Mouse (Mus musculus) cortical plate, adult 2 months (tissue): ENCODE data around the gene Cplane1. TPM values are rescaled to one million over a fixed set of nuclear protein-coding genes. Genes with fewer than 3 reads are reported as not detected.
"Not testable (repeated sequence)": the region's sequence is repeated elsewhere in the genome, so short reads cannot be mapped to it uniquely, and the experiment has no call there.

Source experiments
- H3K27ac ChIP-seq: fragments of 200-500 bp; 2 replicates; pipeline ENCODE4 v1.5.1; 2012; ENCODE audit warnings: low read length, control low read depth, inconsistent platforms; ENCODE audit not compliant: insufficient read depth
- H3K4me1 ChIP-seq: fragments of 200-500 bp; 2 replicates; pipeline ENCODE4 v1.6.1; 2011; ENCODE audit warnings: low read length; ENCODE audit not compliant: control insufficient read depth, insufficient read depth
- H3K4me3 ChIP-seq: fragments of 200-500 bp; 2 replicates; pipeline ENCODE4 v1.5.1; 2011; ENCODE audit warnings: mild to moderate bottlenecking, low read length, control low read depth; ENCODE audit not compliant: insufficient read depth
- CTCF ChIP-seq: fragments of 200-500 bp; IDR thresholded peaks from 2 replicates; pipeline ENCODE4 v1.5.1; 2011; ENCODE audit warnings: mild to moderate bottlenecking, control low read depth, low read length; ENCODE audit not compliant: insufficient read depth; ENCODE audit errors: extremely low read depth
- POLR2A ChIP-seq: fragments of 200-500 bp; IDR thresholded peaks from 2 replicates; pipeline ENCODE4 v1.6.1; 2011; ENCODE audit warnings: mild to moderate bottlenecking, low read length, control low read depth; ENCODE audit not compliant: insufficient read depth; ENCODE audit errors: extremely low read depth
- polyA plus RNA-seq: library from polyadenylated mRNA; depleted of rRNA; stranded (reverse); fragments of >200 nt; gene quantifications from 2 replicates; pipeline ENCODE4 v1.2.3, GENCODE M21; 2012; rRNA removed

The Cplane1 gene
- 26.8 and 29.1 TPM in 2 replicates for polyA plus RNA-seq

DNA sequence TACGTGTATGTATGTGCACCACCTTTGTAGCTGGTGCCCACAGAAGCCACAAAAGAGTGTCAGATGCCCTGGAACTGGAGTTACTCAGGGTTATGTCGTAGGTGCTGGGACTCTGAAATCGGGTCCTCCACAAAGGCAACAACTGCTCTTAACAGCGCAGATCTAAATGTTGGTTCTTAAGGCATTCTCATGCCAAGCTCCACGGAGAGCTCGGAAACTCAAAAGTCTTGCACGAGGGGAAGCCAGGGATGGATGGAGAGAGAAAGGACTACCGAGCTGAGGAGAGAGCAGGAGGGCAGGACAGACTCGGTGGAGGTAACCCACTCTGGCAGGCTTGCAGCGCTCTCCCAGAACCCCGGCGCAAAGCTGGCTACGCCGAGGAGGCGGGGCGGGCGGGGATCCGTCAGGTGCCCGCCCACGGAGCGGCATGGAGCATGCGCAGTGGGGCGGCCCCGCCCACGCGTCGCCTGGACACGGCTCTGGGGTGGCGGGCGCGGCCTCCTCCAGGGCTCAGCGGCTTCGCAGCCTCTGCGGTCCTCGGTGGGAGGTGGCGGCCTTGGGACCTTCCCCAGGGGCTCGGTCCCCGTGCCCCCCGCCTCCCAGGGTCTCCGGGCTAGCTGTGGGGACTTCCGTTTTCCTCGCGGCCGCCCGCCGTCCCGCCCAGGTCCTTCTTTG lies at the start of gene Cplane1:
TSS of gene Cplane1 (plus strand) at position 516 of the 675 bp plus-strand sequence.
- Histone ChIP-seq H3K27ac (peak within 1 kb of the TSS; percentile 97), H3K4me3 (peak within 1 kb of the TSS; percentile 59), H3K4me1 (no peaks in the 10 kb centered on the region; the same call in 1 of the 2 replicates)
- TF ChIP-seq CTCF (no peak), POLR2A (peak; percentile 88)

DNA sequence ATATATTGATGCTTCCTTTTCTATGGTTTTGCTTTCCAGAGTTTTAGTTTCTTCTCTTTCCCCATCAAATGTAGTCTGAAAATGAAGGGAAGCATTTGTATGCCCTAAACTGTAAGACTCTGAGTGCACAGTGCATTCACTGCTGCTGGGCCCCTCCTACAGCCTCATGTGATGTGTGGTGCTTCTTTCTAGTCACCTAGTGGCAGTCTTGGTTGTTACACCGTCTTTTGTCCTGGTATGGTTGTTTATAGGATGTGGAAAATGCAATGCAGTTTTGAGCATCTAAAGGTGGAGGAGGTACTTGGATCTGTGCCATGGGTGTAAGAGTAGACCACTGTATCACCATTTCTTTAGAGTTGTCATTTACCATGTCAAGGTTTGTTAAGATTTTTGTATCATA lies 39.6 kb upstream of the Cplane1 start:
- TF ChIP-seq CTCF (no peak), POLR2A (no peak)
- no peak overlapping the region for H3K4me3 ChIP-seq
- H3K4me1 ChIP-seq, result no peaks in the 10 kb centered on the region

DNA sequence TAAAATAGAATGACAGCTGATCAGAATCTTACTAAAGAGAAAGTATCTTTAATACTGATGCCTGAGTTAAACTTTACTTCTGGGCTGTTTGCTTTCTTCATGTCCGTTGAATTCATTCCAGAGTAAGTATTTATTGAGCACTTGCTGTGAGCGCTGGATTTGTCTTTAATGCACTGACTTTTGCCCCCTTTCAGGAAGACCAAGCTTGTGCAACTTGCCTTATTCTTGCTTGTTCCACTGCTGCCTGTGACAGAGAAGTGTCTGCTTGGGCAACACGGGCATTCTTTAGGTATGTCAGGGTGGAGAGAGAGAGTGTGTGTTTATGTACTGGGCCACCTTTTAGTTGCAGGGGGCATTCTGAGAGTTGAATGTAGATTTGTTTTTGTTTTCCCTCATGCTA lies 37.6 kb upstream of the Cplane1 start:
- Histone ChIP-seq H3K27ac (no peak overlapping the region), H3K4me1 (no peaks in the 10 kb centered on the region), H3K4me3 (no peak overlapping the region)
- TF ChIP-seq CTCF (no peak), POLR2A (no peak)

More for the DNA sequence above, 39.6 kb upstream of the Cplane1 start:
- no peak overlapping the region for H3K27ac ChIP-seq

DNA sequence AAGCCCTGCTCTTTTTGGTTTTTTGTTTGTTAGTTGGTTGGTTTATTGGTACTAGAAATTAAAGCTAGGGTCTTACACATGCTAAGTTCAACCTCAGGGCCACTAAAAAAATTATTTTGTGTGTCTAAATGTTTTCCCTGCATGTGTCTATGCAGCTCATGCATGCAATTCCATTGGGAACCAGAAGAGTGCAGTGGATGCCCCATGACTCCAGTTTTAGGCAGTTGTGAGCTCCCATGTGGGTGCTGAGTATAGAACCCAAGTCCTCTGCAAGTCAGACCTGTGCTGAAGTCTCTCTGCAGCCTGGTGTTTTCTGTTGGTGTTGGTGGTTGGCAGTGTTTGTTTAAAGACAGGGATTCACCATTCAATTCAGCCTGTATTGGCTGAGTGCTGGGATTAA lies 37.1 kb upstream of the Cplane1 start:
- no peak overlapping the region for H3K4me3 ChIP-seq
- TF ChIP-seq CTCF (no peak), POLR2A (no peak)
- H3K4me1 ChIP-seq, result no peaks in the 10 kb centered on the region
- H3K27ac ChIP-seq, result no peak overlapping the region

DNA sequence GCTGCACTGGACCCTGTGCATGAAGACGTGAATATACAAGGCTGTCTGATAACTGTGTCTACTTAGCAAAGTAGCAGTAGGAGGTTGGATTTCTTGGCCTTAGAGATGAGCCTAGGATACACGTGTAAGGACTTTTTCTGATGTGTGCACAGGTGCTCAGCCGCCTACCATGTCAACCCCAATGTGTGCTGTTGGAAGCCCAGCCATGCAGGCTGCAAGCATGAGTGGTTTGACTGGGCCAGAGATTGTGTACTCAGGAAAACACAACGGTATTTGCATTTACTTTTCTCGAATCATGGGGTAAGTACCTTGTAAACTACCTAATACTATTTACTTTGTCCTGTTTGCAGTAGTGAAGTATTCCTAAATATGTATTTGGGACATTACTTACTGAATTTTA lies 33.3 kb upstream of the Cplane1 start:
- Histone ChIP-seq H3K4me3 (no peak overlapping the region), H3K4me1 (no peaks in the 10 kb centered on the region), H3K27ac (no peak overlapping the region)
- TF ChIP-seq POLR2A (no peak), CTCF (no peak)

GRCm38 (mm10) chr15:8161841-8162240 lies 7.1 kb upstream of the Cplane1 start:
- H3K4me3 ChIP-seq, result no peak overlapping the region
- no peaks in the 10 kb centered on the region for H3K4me1 ChIP-seq
- no peak overlapping the region for H3K27ac ChIP-seq
- TF ChIP-seq POLR2A (no peak), CTCF (no peak)

DNA sequence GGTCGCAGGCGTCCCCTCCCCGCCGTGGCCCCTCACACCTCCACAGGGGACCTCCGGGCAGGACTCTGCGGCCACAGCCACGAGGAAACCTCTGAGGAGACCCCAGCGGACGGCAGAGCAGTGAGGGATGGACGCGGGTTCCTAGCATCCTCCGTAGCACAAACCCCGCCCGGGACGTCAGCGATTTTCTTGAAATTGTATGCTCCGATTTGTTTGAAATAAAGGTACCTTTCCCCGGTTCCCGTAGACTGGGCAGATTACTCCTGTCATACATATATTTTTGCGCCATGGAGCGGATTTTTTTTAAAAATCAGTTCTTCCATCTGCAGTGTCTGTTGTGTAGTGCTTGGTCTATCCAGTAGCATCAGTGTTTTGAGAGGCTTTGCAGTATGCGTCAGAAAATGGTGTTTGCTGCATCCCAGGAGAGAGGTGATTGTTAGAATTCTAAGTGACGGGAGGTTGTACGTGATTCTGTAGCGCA lies 400 bp downstream of the Cplane1 start:
- Histone ChIP-seq H3K4me3 (peak overlapping the region; percentile 59), H3K27ac (peak overlapping the region; percentile 97), H3K4me1 (no peaks in the 10 kb centered on the region; the same call in 1 of the 2 replicates)
- TF ChIP-seq CTCF (no peak), POLR2A (0 out of 2 replicates have a peak, but pooled peaks have one; percentile 27)

DNA sequence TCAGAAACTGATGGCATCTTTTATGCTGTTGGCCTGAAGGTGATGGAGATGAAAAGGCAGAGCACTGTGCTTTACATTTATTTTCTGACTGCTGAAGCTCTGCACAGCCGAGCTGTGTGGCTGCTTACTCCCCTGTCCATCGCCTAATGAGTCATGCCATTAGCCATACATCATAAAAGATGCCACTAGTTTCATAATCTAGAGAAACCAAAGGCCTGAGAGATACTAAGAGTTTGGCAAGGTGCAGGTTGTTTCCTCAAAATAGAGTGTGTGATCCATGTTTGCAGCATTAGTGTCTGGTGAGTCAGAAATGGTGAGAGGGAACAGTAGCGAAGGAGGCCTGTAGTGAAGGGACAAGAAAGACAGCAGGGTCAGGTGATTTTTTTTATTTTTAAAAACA lies 20.7 kb downstream of the Cplane1 start:
- Histone ChIP-seq H3K4me1 (no peaks in the 10 kb centered on the region), H3K4me3 (no peak overlapping the region), H3K27ac (no peak overlapping the region)
- no peak for TF ChIP-seq CTCF
- TF ChIP-seq POLR2A, result no peak

- no peak for TF ChIP-seq CTCF
- no peak for TF ChIP-seq POLR2A
- no peak overlapping the region for H3K27ac ChIP-seq
- H3K4me1 ChIP-seq, result no peaks in the 10 kb centered on the region
- no peak overlapping the region for H3K4me3 ChIP-seq
Measured at GRCm38 (mm10) chr15:8190435-8190834, 21.5 kb downstream of the Cplane1 start.

DNA sequence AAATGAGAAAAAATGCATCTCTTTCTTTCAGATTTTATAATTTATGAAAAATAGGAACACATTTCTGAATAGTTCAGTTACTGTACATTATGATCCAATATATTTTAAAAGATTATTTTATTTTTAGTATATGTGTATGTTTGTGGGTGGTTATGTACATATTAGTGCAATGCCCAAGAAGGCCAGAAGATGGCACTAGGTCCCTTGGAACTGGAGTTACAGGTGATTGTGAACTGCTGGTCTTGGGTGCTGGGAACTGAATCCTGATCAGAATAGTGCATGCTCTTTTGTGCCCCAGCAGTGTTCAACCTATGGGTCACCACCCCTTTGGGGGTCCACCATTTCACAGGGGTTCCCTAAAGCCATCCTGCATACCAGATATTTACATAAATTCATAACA lies 31.4 kb downstream of the Cplane1 start:
- no peak for TF ChIP-seq POLR2A
- no peak for TF ChIP-seq CTCF
- no peak overlapping the region for H3K27ac ChIP-seq
- no peak overlapping the region for H3K4me3 ChIP-seq
- H3K4me1 ChIP-seq, result no peaks in the 10 kb centered on the region

DNA sequence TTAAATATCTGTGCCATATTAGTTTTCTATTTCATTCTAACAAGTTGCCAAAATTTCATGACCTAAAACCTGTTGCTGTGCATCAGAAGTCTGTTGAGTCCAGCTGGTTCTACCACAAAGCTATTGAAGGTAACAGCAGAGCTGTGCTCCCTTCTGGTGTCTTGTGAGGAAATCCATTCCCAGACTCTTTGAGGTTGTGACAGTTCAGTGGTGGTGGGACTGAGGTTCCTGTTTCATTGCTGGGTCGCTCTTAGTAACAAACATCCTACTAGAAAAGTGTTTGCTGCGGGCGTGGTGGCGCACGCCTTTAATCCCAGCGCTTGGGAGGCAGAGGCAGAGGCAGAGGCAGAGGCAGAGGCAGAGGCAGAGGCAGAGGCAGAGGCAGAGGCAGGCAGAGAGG lies 39.5 kb downstream of the Cplane1 start:
- no peaks in the 10 kb centered on the region for H3K4me1 ChIP-seq
- TF ChIP-seq CTCF (no peak), POLR2A (no peak)

GRCm38 (mm10) chr15:8214811-8215210 lies 45.9 kb downstream of the Cplane1 start:
- TF ChIP-seq CTCF, result no peak
- H3K27ac ChIP-seq, result no peak overlapping the region
- H3K4me3 ChIP-seq, result no peak overlapping the region
- H3K4me1 ChIP-seq, result no peaks in the 10 kb centered on the region

More for the DNA sequence above, 39.5 kb downstream of the Cplane1 start:
- Histone ChIP-seq H3K27ac (no peak overlapping the region), H3K4me3 (no peak overlapping the region)

DNA sequence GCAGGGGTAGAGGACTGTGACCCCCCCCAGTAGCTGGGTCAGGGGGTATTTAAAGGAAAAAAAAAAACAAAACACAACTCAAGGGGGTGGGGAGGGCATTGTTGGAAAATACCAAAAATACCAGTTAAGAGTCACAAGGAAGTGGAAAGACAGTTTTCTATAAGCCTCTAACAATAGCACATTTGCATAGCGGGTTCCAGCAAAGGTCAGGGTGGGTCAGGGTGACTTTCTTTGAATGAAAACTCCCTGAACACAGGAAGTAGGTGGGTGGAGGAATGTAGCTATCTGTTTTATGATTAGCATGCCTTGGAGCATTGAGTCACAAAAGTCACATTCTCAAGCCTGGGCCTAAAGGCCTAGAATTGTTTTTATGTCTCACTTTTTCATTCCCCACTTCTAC lies 65.3 kb downstream of the Cplane1 start:
- H3K4me3 ChIP-seq, H3K27ac ChIP-seq, H3K4me1 ChIP-seq: not testable (repeated sequence)
